Mouse (Mus musculus) megakaryocyte, embryonic 14.5 days (primary cell): ENCODE data around the gene Me3.

Experiments
- FLI1 ChIP-seq: IDR thresholded peaks from 2 replicates; pipeline ENCODE4 v1.6.1; 2012; ENCODE audit warnings: low read length, inconsistent platforms, mixed read lengths
- GATA1 ChIP-seq: IDR thresholded peaks from 3 replicates; pipeline ENCODE4 v1.6.1; 2012; ENCODE audit warnings: mixed read lengths, low read length, inconsistent platforms, borderline replicate concordance

GRCm38 (mm10) chr7:89630796-89631195 is 1.4 kb upstream of the Me3 start:
- TF ChIP-seq GATA1 (no peak), FLI1 (no peak)
